In genomic region chr12:112947307-112947706, GRCm38 (mm10) we compare ENCODE assay signal across 7 mouse cellular contexts. TPM values are rescaled to one million over a fixed set of nuclear protein-coding genes. Genes with fewer than 3 reads are reported as not detected.
DNase-seq lines count a peak whose midpoint lies in the region; ATAC-seq and TF ChIP-seq lines count a peak whose summit lies in the region.

No protein-coding gene starts in this region.

- H3K27me3 ChIP-seq in hindbrain, embryonic 10.5 days (ENCODE audit: insufficient read depth, poor library complexity, severe bottlenecking), result peaks cover 16% of the 10 kb centered on the region; the same call in 1 of the 2 replicates
- peaks cover 5% of the 10 kb centered on the region; the same call in 1 of the 2 replicates for H3K27me3 ChIP-seq in hindbrain, embryonic 13.5 days
- no peaks in the 10 kb centered on the region for H3K27me3 ChIP-seq in lung, postnatal 0 days (replicated peaks; ENCODE audit: insufficient read depth, low read length)

- no peaks in the 10 kb centered on the region for H3K9me3 ChIP-seq in hindbrain, embryonic 10.5 days
- no peaks in the 10 kb centered on the region for H3K9me3 ChIP-seq in hindbrain, embryonic 13.5 days
- no peaks in the 10 kb centered on the region for H3K9me3 ChIP-seq in lung, postnatal 0 days (ENCODE audit: low read length)

- whole genome bisulfite sequencing in hindbrain, embryonic 10.5 days, result 26% methylated on average over 4 of the region's 4 CpGs
- WGBS in hindbrain, embryonic 13.5 days, result 25% methylated on average over 4 of the region's 4 CpGs
- 29% methylated on average over 4 of the region's 4 CpGs for WGBS in lung, postnatal 0 days

- peak; percentile 47; the same call in 1 of the 2 replicates for TF ChIP-seq CTCF in brain, embryonic 14.5 days (IDR thresholded peaks at IDR 0.05; ENCODE audit: borderline replicate concordance, extremely low read depth, insufficient read depth, insufficient read length)
- TF ChIP-seq CTCF in lung, postnatal 0 days (IDR thresholded peaks at IDR 0.05), result peak; percentile 61

- no peak for DNase-seq in hindbrain, embryonic 10.5 days (ENCODE audit: low spot score)
- peak; percentile 31 to 44 for DNase-seq in CD8-positive naive resting alpha-beta T cell, adult 2 months (ENCODE audit: low read depth in 2 of 2, low spot score in 2 of 2)
- DNase-seq in brain, embryonic 14.5 days (ENCODE audit: low read depth), result no peak
- no peak for DNase-seq in lung, postnatal 0 days (ENCODE audit: low spot score)
- DNase-seq in right cerebral cortex, postnatal 36 days (ENCODE audit: low spot score in 2 of 2), result no peak
- no peak for DNase-seq in urinary bladder, postnatal 25 days (ENCODE audit: low spot score)

- no peak overlapping the region for H3K4me2 ChIP-seq in hindbrain, embryonic 13.5 days
- no peak overlapping the region for H3K4me2 ChIP-seq in lung, postnatal 0 days (replicated peaks; ENCODE audit: low read depth, low read length)

- TF ChIP-seq POLR2A in brain, embryonic 14.5 days (IDR thresholded peaks at IDR 0.05; ENCODE audit: borderline replicate concordance, extremely low read depth, insufficient read depth, insufficient read length, poor library complexity, severe bottlenecking), result no peak

- H3K4me3 ChIP-seq in hindbrain, embryonic 10.5 days, result no peak overlapping the region
- H3K4me3 ChIP-seq in hindbrain, embryonic 13.5 days, result no peak overlapping the region
- no peak overlapping the region for H3K4me3 ChIP-seq in lung, postnatal 0 days (ENCODE audit: low read depth, low read length)

- H3K36me3 ChIP-seq in hindbrain, embryonic 10.5 days, result no peaks in the 10 kb centered on the region
- H3K36me3 ChIP-seq in hindbrain, embryonic 13.5 days, result no peaks in the 10 kb centered on the region
- H3K36me3 ChIP-seq in lung, postnatal 0 days (ENCODE audit: insufficient read depth, low read length), result no peaks in the 10 kb centered on the region

- no peak for ATAC-seq in hindbrain, embryonic 13.5 days (ENCODE audit: low FRiP score)
- no peak for ATAC-seq in lung, postnatal 0 days

- H3K9ac ChIP-seq in hindbrain, embryonic 13.5 days, result no peak overlapping the region
- no peak overlapping the region for H3K9ac ChIP-seq in lung, postnatal 0 days (replicated peaks; ENCODE audit: low read depth)

- peak overlapping the region; percentile 46; the same call in 1 of the 2 replicates for H3K27ac ChIP-seq in hindbrain, embryonic 10.5 days
- H3K27ac ChIP-seq in hindbrain, embryonic 13.5 days, result no peak overlapping the region
- peak overlapping the region; percentile 51 for H3K27ac ChIP-seq in lung, postnatal 0 days (ENCODE audit: low read length)

- H3K4me1 ChIP-seq in hindbrain, embryonic 10.5 days (replicated peaks), result peaks cover 59% of the 10 kb centered on the region
- H3K4me1 ChIP-seq in hindbrain, embryonic 13.5 days (replicated peaks), result peaks cover 31% of the 10 kb centered on the region
- H3K4me1 ChIP-seq in lung, postnatal 0 days (ENCODE audit: insufficient read depth, low read depth, low read length), result peaks cover 11% of the 10 kb centered on the region

- no peak for TF ChIP-seq EP300 in lung, postnatal 0 days (IDR thresholded peaks at IDR 0.05)

RNA-seq across cellular contexts. Expression of gene Nudt14, which starts 5.4 kb away (rescaled TPM):
- 79.5 and 83.0 TPM in 2 replicates for polyA plus RNA-seq in hindbrain, embryonic 10.5 days (2016; fragmentation: Nextera tagmentation; extraction: Ambion mirVana)
- 59.2 and 59.8 TPM in 2 replicates for polyA plus RNA-seq in hindbrain, embryonic 13.5 days (2015; fragmentation: Nextera tagmentation; extraction: Ambion mirVana)
- 34.9 and 47.3 TPM in 2 replicates for polyA plus RNA-seq in brain, embryonic 14.5 days (2012; rRNA removed)
- polyA plus RNA-seq in lung, postnatal 0 days (2015; fragmentation: Nextera tagmentation; extraction: Ambion mirVana), result 101 TPM in 2 replicates

RNA-seq across cellular contexts. Expression of gene Jag2, which starts 17.7 kb away (rescaled TPM):
- polyA plus RNA-seq in hindbrain, embryonic 10.5 days (2016; fragmentation: Nextera tagmentation; extraction: Ambion mirVana), result 4.7 and 4.8 TPM in 2 replicates
- polyA plus RNA-seq in hindbrain, embryonic 13.5 days (2015; fragmentation: Nextera tagmentation; extraction: Ambion mirVana), result 8.4 and 10.7 TPM in 2 replicates
- polyA plus RNA-seq in brain, embryonic 14.5 days (2012; rRNA removed), result 46.1 and 74.7 TPM in 2 replicates
- 6.0 and 7.7 TPM in 2 replicates for polyA plus RNA-seq in lung, postnatal 0 days (2015; fragmentation: Nextera tagmentation; extraction: Ambion mirVana)

RNA-seq across cellular contexts. Expression of gene Btbd6, which starts 29.0 kb away (rescaled TPM):
- 22.8 and 27.2 TPM in 2 replicates for polyA plus RNA-seq in hindbrain, embryonic 10.5 days (2016; fragmentation: Nextera tagmentation; extraction: Ambion mirVana)
- 40.0 and 45.5 TPM in 2 replicates for polyA plus RNA-seq in hindbrain, embryonic 13.5 days (2015; fragmentation: Nextera tagmentation; extraction: Ambion mirVana)
- 61.4 and 61.7 TPM in 2 replicates for polyA plus RNA-seq in brain, embryonic 14.5 days (2012; rRNA removed)
- polyA plus RNA-seq in lung, postnatal 0 days (2015; fragmentation: Nextera tagmentation; extraction: Ambion mirVana), result 20.2 and 23.4 TPM in 2 replicates

RNA-seq across cellular contexts. Expression of gene Brf1, which starts 53.2 kb away (rescaled TPM):
- 55.4 and 57.1 TPM in 2 replicates for polyA plus RNA-seq in hindbrain, embryonic 10.5 days (2016; fragmentation: Nextera tagmentation; extraction: Ambion mirVana)
- 58.3 and 58.6 TPM in 2 replicates for polyA plus RNA-seq in hindbrain, embryonic 13.5 days (2015; fragmentation: Nextera tagmentation; extraction: Ambion mirVana)
- 63.9 and 67.1 TPM in 2 replicates for polyA plus RNA-seq in brain, embryonic 14.5 days (2012; rRNA removed)
- 38.8 and 44.9 TPM in 2 replicates for polyA plus RNA-seq in lung, postnatal 0 days (2015; fragmentation: Nextera tagmentation; extraction: Ambion mirVana)

Comparison
In these comparisons a context has a peak if more than half of its experiments do, and no peak if none do; other contexts are left out.
1. DNase-seq: peak in CD8-positive naive resting alpha-beta T cell, adult 2 months (2 of 2); none in hindbrain, embryonic 10.5 days (single experiment), brain, embryonic 14.5 days (single experiment), lung, postnatal 0 days (single experiment), right cerebral cortex, postnatal 36 days (0 of 2) and urinary bladder, postnatal 25 days (single experiment).